Mouse (Mus musculus): ENCODE data around the gene Ears2. TPM values are rescaled to one million over a fixed set of nuclear protein-coding genes. Genes with fewer than 3 reads are reported as not detected.
A peak's percentile ranks its signal among the peaks of the same experiment; 100 is the strongest.

Gene Ears2
- polyA plus RNA-seq, 1 experiment from 2014 or later = 20.9 TPM

DNA sequence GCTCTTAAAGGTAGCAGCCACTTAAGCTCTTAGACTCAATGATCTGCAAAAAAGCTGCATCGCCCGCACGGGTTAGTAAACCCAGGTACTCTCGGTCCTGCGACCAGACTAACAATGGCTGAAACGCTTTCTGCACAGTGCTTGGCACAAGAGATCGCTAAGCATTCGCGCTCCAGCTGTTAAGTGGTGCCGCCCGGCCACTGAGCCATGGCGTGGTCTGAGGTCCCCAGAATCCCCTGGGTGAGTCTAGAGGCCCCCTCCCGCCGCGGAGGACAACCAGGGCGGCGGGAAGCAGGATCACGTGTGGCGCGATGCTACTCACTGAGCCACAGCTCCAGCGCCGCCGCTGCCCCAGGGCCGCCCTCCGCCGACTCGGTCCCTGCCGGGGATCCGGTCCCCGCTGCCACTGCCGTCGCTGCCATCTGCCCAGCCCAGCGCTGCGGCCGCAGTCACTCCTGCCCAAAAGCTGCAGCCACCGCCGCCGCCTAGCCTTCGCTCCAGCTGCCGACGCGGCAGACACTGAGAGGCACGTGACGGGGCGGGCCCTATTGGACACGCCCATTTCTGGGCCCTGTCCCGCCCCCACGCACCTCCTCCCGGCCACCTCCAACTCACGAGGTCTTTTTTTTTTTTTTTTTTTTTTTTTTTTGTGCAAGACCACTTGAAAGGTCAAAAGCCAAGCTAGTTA, 46.3 kb downstream of the Ears2 start, which contains the start of gene Gga2:
Gene Gga2 (minus strand): TSS at position 556 of the 688 bp plus-strand sequence.
- Histone ChIP-seq H3K4me3 (peak within 1 kb of the TSS; percentile 65), H3K27me3 (ENCODE audit: poor library complexity, severe bottlenecking) (no peaks in the 10 kb centered on the region), H3K27ac (peak within 1 kb of the TSS; percentile 93), H3K9me3 (no peaks in the 10 kb centered on the region), H3K4me1 (peaks cover 37% of the 10 kb centered on the region), H3K36me3 (replicated peaks) (peaks cover 19% of the 10 kb centered on the region)
- WGBS = under 1% methylated on average over 50 of the region's 50 CpGs
- DNase-seq (ENCODE audit: extremely low spot score, low spot score) = peak; percentile 88

DNA sequence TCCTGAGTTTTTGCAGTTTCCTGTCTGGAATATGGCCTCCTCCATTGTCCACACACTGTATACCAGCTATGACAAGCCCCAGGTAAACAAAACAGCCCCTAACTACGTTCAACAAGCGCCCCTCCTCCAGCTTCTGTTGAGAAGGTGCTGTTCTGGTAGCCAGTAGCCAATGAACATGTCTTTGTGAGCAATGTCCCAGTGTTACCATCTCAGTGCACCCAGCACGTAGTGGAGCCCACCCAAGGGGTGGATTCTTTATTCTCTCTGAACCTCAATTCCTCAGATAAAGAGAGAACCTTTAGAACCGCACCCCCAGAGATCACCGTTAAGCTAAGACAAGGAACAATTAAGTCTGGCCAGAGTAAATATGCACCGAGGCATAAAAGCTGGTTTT, 46.8 kb downstream of the Ears2 start:
- H3K27ac ChIP-seq = peak overlapping the region; percentile 93
- H3K4me3 ChIP-seq = peak overlapping the region; percentile 65
- H3K27me3 ChIP-seq (ENCODE audit: poor library complexity, severe bottlenecking) = no peaks in the 10 kb centered on the region
- peaks cover 24% of the 10 kb centered on the region for H3K36me3 ChIP-seq (replicated peaks)
- WGBS = 1% methylated on average over 6 of the region's 6 CpGs
- DNase-seq (ENCODE audit: extremely low spot score, low spot score) = peak; percentile 18
- H3K4me1 ChIP-seq = peaks cover 42% of the 10 kb centered on the region
- no peaks in the 10 kb centered on the region for H3K9me3 ChIP-seq

DNA sequence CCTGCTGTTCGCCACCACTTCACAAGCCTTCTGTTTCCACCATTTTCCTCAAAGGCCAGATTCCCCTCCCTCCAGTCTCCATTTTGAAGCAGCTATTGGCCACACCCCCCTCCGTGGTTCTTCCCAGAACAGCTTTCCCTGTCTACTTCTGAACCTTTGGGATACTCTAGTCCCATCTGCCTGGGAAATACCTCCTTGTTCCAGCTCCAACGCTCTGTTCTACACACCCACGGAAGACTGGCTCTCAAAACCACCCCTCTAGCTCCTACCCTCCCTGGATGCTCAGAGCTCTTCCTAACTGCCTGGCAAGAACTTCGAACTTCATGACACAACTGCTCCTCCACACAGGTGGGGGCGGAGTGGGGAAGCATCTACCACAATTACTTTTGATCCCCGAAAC, 48.1 kb downstream of the Ears2 start:
- H3K4me1 ChIP-seq = peaks cover 48% of the 10 kb centered on the region
- H3K4me3 ChIP-seq = peak overlapping the region; percentile 65
- H3K27me3 ChIP-seq (ENCODE audit: poor library complexity, severe bottlenecking) = no peaks in the 10 kb centered on the region
- H3K27ac ChIP-seq = peak overlapping the region; percentile 45; the same call in 1 of the 2 replicates
- DNase-seq (ENCODE audit: extremely low spot score, low spot score) = no peak
- peaks cover 37% of the 10 kb centered on the region for H3K36me3 ChIP-seq (replicated peaks)
- H3K9me3 ChIP-seq = no peaks in the 10 kb centered on the region
- 91% methylated on average over 7 of the region's 7 CpGs for WGBS

DNA sequence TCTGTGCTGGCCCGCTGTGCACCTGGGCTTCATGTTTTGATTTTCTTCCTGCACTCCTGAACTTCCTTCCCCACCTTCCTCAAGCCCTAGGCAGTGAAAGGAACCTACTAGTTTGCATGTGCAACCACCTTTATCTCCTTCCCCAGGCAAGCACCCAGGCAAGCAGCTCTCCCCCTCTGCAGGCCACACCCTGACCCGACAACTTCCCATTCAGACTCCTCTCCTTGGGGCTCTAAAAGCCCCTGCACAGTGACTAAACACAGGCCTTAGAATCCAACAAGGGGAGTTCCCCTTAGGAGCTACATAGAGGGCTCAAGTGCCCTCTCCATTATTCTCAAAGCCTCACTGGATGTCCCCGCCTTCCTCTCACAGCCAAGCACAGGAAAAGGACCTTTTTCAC, 48.8 kb downstream of the Ears2 start:
- Histone ChIP-seq H3K36me3 (replicated peaks) (peaks cover 41% of the 10 kb centered on the region), H3K4me3 (peak overlapping the region; percentile 65), H3K9me3 (no peaks in the 10 kb centered on the region), H3K27me3 (ENCODE audit: poor library complexity, severe bottlenecking) (no peaks in the 10 kb centered on the region), H3K4me1 (peaks cover 48% of the 10 kb centered on the region), H3K27ac (0 out of 2 replicates have a peak overlapping the region, but pooled peaks have one; percentile 45)
- DNase-seq (ENCODE audit: extremely low spot score, low spot score) = no peak
- 77% methylated on average over 3 of the region's 3 CpGs for WGBS

DNA sequence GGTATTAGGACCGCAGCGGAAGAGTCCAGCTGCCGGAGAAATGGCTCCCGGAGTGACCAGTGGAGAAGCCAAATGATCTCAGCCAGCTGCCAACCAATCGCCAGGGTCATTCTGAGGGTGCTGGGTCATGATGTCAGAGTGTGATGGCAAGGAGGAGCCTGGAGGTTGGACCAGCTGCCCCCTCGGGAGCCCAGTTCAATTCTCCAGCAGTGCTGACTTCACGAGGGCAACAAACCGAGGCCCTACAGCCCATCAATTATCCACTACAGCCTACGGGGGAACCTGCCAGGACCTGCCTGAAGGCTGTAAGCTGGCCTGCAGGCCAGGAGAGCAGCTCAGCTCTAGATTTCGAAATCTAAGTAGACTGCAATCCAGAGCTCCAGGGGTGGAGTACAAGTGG, 51.3 kb downstream of the Ears2 start:
- 81% methylated on average over 10 of the region's 10 CpGs for WGBS
- H3K36me3 ChIP-seq (replicated peaks) = peaks cover 64% of the 10 kb centered on the region

DNA sequence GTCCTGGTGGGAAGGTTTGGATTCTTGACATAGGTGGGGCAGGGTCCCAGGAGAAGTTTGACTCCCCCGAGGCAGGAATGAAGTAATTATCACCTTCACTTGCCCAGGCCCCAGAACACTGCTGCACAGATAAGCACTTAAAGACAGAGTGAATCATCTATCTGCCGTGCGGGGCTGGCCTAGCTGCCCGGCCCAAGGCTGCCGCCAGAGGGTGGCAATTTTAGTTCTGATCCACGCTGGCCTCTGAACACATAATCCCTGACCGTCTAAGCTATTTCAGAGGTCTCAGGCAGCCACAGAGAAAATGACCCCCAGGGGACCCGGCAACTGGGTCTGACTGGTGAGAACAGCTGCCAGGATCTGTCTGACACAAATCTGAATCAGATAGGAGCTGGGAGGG, 52.0 kb downstream of the Ears2 start:
- no peak for DNase-seq (ENCODE audit: extremely low spot score, low spot score)
- peak overlapping the region; percentile 59 for H3K27ac ChIP-seq
- H3K27me3 ChIP-seq (ENCODE audit: poor library complexity, severe bottlenecking) = no peaks in the 10 kb centered on the region
- H3K4me1 ChIP-seq = peaks cover 43% of the 10 kb centered on the region
- H3K4me3 ChIP-seq = no peak overlapping the region
- no peaks in the 10 kb centered on the region for H3K9me3 ChIP-seq
- peaks cover 71% of the 10 kb centered on the region for H3K36me3 ChIP-seq (replicated peaks)
- WGBS = 73% methylated on average over 8 of the region's 8 CpGs

More for the DNA sequence above, 51.3 kb downstream of the Ears2 start:
- no peaks in the 10 kb centered on the region for H3K9me3 ChIP-seq
- no peak overlapping the region for H3K4me3 ChIP-seq
- H3K27ac ChIP-seq = peak overlapping the region; percentile 59
- peaks cover 48% of the 10 kb centered on the region for H3K4me1 ChIP-seq
- H3K27me3 ChIP-seq (ENCODE audit: poor library complexity, severe bottlenecking) = no peaks in the 10 kb centered on the region
- no peak for DNase-seq (ENCODE audit: extremely low spot score, low spot score)

DNA sequence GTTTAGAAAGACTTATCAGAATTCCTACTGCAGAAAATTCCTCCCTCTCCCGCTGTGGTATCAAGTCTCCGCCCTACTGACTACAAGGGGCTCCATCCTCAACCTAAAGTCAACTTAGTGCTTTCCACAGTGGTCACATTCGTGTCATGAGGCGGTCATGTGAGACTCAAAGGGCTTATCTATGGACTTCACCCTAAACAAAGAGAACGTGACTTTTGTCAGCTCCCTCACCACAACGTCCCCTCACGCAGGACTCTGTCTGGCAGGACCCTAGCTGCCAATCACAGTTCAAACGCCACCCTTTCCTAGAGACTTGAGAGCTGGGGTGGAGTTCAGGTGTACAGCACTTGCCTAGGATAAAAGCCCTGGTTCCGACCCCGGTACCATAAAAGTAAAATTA, 54.1 kb downstream of the Ears2 start:
- Histone ChIP-seq H3K9me3 (no peaks in the 10 kb centered on the region), H3K4me1 (peaks cover 22% of the 10 kb centered on the region), H3K27ac (no peak overlapping the region), H3K27me3 (ENCODE audit: poor library complexity, severe bottlenecking) (no peaks in the 10 kb centered on the region), H3K36me3 (replicated peaks) (peaks cover 90% of the 10 kb centered on the region), H3K4me3 (no peak overlapping the region)
- WGBS = 93% methylated on average over 10 of the region's 10 CpGs
- DNase-seq (ENCODE audit: extremely low spot score, low spot score) = no peak

DNA sequence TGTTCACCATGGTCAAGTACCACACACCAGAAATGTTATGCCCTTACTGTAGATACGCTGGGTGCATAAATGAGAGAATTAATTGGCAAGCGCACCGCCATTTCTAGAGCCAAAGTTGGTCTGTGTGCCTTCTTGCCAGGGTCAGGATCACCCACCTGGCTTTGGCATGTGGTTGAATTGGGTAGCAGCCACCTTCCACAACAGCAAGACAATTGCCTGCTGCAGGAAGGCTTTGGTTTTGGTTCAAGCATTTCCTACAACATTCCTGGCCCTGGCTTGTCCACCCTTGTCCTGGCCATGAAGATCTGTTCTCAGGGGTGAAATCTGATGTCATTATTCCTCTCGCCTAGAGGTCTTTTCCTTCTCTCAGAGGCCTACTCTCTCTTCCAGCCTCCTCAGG, 54.7 kb downstream of the Ears2 start:
- Histone ChIP-seq H3K27ac (no peak overlapping the region), H3K4me1 (peaks cover 20% of the 10 kb centered on the region), H3K27me3 (ENCODE audit: poor library complexity, severe bottlenecking) (no peaks in the 10 kb centered on the region), H3K4me3 (no peak overlapping the region), H3K36me3 (replicated peaks) (peaks cover 92% of the 10 kb centered on the region), H3K9me3 (no peaks in the 10 kb centered on the region)
- WGBS = 92% methylated on average over 4 of the region's 4 CpGs
- no peak for DNase-seq (ENCODE audit: extremely low spot score, low spot score)

DNA sequence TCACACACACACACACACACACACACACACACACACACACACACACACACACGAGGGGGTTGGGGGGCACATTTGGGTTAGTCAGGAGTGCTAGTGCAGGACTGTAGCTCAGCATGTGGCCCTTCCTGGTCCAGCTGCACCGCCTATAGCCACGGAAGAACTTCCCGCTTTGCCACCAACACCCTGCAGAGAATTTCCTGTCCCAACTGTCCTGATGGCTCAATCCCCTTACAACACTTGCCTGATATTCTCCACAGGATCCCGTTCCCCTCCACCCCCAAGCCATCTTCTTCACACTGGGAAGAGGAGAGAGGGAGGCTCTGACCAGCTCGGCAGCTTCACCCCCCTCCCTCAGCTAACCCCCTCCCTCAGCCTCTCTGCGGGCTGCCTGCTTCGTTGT, 66.7 kb downstream of the Ears2 start:
- H3K4me1 ChIP-seq = no peaks in the 10 kb centered on the region
- no peak overlapping the region for H3K27ac ChIP-seq
- 87% methylated on average over 8 of the region's 8 CpGs for whole genome bisulfite sequencing
- no peaks in the 10 kb centered on the region for H3K27me3 ChIP-seq (ENCODE audit: poor library complexity, severe bottlenecking)
- H3K36me3 ChIP-seq (replicated peaks) = peaks cover 98% of the 10 kb centered on the region
- no peak for DNase-seq (ENCODE audit: extremely low spot score, low spot score)
- no peaks in the 10 kb centered on the region for H3K9me3 ChIP-seq
- H3K4me3 ChIP-seq = no peak overlapping the region

DNA sequence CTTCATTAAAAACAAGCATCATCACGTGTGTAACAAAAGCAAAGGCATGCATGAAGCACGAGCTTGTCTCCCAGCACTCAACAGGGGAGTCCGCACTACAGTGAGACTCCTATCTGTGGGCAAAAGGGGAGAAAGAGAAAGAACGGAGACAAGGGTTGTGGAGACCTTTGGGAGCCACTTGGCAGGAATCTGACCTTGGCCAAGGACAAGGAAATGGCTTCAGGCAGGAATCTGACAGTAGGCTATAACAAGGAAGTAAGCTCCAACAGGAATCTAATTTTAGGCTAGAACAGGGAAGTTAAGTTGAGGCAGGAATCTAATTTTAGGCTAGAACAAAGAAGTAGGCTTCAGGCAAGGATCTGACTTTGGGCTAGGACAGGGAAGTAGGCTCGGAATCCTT, 71.1 kb downstream of the Ears2 start:
- no peaks in the 10 kb centered on the region for H3K4me1 ChIP-seq
- no peak for DNase-seq (ENCODE audit: extremely low spot score, low spot score)
- peaks cover 98% of the 10 kb centered on the region for H3K36me3 ChIP-seq (replicated peaks)
- H3K27ac ChIP-seq = no peak overlapping the region
- WGBS = 91% methylated on average over 5 of the region's 5 CpGs
- H3K27me3 ChIP-seq (ENCODE audit: poor library complexity, severe bottlenecking) = no peaks in the 10 kb centered on the region
- H3K9me3 ChIP-seq = no peaks in the 10 kb centered on the region
- H3K4me3 ChIP-seq = no peak overlapping the region

Other genes with a start within 250 kb of the Ears2 start
- gene Scnn1b, start 202.2 kb downstream of the Ears2 start, polyA plus RNA-seq (2016; fragmentation: Nextera tagmentation; extraction: Ambion mirVana) = 0.10 TPM in 1 of 2 replicates, not detected in the other
- 23.3 TPM in 2 replicates for gene Cog7, start 85.6 kb downstream of the Ears2 start, polyA plus RNA-seq (2016; fragmentation: Nextera tagmentation; extraction: Ambion mirVana)
- 93.2 and 98.7 TPM in 2 replicates for gene Gga2, start 46.0 kb downstream of the Ears2 start, polyA plus RNA-seq (2016; fragmentation: Nextera tagmentation; extraction: Ambion mirVana)
- gene Ubfd1, start 88 bp downstream of the Ears2 start, polyA plus RNA-seq (2016; fragmentation: Nextera tagmentation; extraction: Ambion mirVana) = 65.6 and 66.0 TPM in 2 replicates
- gene Ndufab1, start 34.6 kb upstream of the Ears2 start, polyA plus RNA-seq (2016; fragmentation: Nextera tagmentation; extraction: Ambion mirVana) = 757 and 765 TPM in 2 replicates
- gene Palb2, start 65.7 kb upstream of the Ears2 start, polyA plus RNA-seq (2016; fragmentation: Nextera tagmentation; extraction: Ambion mirVana) = 27.1 and 30.0 TPM in 2 replicates
- 118 and 121 TPM in 2 replicates for gene Dctn5, start 65.8 kb upstream of the Ears2 start, polyA plus RNA-seq (2016; fragmentation: Nextera tagmentation; extraction: Ambion mirVana)
- 247 and 262 TPM in 2 replicates for gene Plk1, start 92.2 kb upstream of the Ears2 start, polyA plus RNA-seq (2016; fragmentation: Nextera tagmentation; extraction: Ambion mirVana)
- not detected in 2 replicates for gene Ern2, start 118.9 kb upstream of the Ears2 start, polyA plus RNA-seq (2016; fragmentation: Nextera tagmentation; extraction: Ambion mirVana)
- gene Chp2, start 152.2 kb upstream of the Ears2 start, polyA plus RNA-seq (2016; fragmentation: Nextera tagmentation; extraction: Ambion mirVana) = not detected in 2 replicates
- 3.5 and 4.6 TPM in 2 replicates for gene Prkcb, start 221.5 kb upstream of the Ears2 start, polyA plus RNA-seq (2016; fragmentation: Nextera tagmentation; extraction: Ambion mirVana)